Mouse (Mus musculus) adrenal gland, postnatal 36 days (tissue): ENCODE results near the gene Nptn. TPM values are rescaled to one million over a fixed set of nuclear protein-coding genes. Genes with fewer than 3 reads are reported as not detected.

Experiments used
- DNase-seq, 2 experiments: peaks; one replicate each; pipeline ENCODE4 v3.0.0; 2021; ENCODE audit warnings: mixed read lengths in 1 of 2
- total RNA-seq, 2 experiments: library from RNA; stranded (reverse); gene quantifications; 2 replicates each; pipeline ENCODE4 v1.2.3; 2021

The Nptn gene
- total RNA-seq, 2 experiments from 2014 or later: 170 to 181 TPM

DNA sequence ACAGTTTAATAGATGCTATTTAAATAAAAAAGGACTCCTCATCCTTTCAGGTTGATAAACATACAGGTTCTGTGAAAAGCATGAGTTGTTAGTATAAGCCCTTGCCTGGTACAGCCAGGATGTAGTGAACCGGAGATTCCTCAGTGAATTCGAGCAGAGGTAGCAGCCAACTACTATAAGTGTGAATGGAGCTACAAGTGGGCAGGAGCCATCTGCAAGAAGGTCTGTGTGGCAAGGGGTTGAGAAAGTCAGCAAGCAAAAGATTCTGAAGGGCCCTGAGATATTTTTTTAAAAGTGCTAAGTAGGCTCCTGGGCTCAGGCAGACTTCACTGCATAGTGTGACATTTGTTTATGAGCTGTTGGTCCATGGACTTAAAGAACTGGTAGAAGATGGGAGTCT is 74.8 kb downstream of the Nptn start:
- DNase-seq: no peak

DNA sequence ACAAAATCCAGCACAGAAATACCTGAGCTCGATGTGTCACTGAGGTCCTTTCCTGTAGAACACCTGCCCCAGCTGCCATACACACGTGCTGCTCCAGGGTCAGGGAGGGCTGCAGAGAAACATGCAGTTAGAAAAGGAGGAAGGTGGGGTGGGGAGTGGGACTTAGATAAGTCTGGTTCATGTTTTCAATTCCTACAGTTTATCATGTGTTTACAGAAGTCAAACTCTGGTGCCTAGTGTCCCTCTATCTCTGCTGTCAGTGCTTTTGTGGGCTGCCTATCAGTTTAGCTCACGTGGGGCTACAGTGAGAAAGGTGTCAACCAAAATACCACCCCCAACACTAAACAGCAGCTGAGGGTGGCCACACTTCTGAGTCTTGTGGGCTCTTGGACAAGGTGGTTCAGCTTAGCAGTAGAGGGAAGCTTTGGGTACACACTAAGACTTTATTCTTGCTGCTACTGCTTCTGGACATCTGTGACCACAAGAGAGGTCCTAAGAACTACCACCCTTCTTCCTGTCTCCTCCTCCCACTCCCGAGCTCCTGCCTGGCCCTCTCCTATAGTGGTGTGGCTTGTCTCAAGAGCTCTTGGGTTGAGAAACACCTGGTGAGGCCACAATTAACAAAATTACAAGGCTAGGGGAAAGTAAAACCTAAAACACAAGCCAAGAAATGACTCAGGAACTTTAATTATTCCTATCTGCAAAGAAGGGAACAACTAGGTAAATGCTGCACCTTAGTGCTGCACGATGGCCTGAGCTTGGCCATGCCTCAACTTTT is 75.9 kb downstream of the Nptn start:
- no peak for DNase-seq

DNA sequence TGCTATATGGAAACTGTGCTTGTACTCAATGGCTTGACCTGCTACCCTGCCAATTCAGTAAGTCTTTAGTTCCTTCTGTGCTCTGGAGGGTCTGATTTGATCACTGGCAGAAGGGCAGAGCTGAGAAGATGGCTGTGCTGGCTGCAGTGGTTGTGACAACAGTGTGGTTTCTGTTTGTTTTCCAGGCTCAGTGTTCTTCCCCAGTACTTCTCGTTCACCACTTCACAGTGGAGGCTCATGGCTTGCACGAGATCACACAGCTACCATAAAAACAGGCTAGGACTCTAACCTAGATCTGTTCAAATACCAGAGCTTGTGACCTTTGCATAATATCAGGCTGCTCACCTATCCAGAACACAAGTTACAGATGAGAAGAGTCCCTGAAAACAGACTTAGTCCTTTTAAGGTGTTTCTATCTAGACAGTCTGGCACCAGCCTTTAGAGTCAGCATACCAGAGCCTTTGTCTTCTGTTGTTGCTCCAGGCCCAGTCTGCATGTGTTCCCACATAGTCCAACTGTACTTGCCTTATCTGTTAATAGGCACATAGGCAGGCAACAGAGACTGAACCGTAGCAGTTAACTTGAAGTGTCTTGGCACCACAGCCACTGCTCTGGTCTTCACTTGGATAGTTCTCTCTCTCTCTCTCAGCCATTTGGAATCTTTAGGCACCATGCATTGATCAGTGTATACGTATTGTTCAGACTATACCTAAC is 76.7 kb downstream of the Nptn start:
- no peak for DNase-seq

DNA sequence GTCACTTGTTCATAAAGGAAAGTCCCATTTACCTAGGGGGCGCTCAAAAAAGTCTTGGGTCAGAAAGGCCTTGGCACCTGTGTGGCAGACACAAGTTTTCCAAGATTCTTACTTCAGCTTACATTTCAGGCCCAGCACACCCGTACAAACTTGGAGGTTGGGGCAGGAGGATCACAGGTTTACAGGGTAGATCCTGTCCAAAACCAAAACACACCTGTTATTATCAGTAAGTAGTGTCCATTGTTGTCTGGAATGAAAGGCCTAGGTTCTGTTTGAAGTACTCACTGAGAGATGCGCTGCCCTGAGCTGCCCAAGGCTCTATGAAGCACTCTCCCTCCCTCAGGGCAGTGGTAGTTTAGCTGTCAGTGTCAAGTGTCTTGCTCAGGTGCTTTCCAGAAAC is 77.3 kb downstream of the Nptn start:
- DNase-seq: no peak

DNA sequence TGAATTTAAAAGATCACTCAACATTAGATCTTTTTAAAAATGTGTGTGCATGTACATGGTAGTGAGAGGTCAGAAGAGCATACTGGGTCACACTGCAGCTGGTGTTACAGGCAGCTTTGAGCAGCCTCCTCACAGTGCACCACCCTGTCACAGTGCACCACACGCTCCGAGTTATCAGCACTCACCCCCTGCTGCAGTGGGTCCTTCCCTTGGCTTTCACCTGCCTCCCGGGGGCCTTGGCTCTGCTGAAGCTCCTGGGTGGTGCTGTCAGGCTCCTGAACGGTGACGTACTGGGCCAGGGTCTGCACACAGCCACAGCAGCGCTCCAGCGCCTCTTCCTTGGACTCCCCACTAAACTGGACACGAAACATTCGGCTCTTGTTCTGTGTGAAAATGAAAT is 77.9 kb downstream of the Nptn start:
- no peak for DNase-seq

DNA sequence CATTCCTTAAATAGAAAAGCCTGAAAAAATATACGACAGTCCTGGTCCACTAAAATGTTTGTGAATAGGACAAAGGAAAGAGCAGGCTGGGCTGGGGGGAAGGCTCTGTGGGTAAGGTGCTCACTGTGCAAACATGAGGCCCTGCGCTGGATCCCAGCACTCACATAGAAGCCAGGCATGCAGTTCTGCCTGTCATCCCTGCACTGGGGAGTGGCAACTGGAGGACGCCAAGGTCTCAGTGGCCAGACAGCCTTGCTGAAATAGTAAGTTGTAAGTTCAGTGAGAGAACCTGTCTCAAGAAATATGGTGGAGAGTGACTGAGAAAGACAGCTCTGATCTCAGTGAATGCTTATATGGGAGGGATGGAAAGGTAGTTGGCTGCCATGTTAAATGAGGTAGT is 78.6 kb downstream of the Nptn start:
- no peak for DNase-seq

DNA sequence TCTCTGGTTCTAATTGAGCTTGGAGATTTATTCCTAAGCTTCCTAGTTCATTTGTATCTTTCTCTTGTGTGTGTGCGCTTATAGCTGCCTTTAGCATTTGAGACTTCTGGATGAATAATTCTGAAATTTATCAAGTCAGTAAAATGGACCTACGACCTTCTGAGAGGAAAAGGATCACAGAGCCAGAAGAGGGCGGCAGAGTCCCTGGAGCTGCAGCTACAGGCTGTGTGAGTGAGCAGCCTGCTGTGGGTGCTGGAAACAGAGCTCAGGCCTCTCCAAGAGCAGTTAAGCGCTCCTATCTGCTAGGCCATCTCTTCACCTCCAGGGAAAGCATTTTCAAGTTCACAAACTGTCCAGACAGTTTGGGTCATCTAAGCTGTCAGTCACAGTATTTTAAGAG is 80.0 kb downstream of the Nptn start:
- DNase-seq: peak in 1 of 2 experiments; percentile 13

DNA sequence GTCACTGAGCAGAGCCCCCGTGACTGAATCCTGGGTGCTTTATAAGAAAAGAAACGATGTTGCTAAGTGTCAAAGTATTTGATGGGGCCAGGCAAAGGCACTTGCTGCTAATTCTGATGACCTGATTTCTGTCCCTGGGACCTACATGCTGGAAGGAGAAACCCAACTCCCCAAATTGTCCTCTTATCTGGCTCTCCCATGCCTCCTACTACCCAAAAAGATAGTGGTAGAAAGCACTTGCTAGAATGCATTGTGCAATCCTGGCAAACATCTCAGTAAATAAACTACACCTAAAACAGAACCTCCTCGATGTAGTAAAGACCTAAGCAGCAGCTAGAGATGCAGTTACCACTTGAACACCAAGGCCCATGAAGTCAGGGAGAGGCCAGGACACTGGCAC is 80.8 kb downstream of the Nptn start:
- DNase-seq: no peak

DNA sequence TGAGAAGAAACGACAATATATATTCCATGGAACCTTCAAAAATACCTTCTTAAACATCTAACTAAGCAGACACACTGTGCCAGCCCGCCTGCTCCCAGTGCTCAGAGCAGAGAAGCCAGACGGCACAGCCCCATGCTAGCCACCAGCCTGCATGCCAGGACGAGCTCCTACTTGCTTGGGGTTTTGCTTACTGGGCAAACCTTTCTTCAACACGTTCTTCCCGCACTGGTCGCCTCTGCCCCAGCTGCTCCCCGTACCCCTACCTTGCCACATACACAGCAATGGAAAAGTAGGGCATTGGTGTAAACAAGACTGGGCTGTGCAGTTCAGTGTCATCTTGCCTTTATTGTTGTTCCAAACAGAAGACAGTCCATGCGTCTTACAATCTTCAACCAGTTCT is 83.5 kb downstream of the Nptn start:
- no peak for DNase-seq

DNA sequence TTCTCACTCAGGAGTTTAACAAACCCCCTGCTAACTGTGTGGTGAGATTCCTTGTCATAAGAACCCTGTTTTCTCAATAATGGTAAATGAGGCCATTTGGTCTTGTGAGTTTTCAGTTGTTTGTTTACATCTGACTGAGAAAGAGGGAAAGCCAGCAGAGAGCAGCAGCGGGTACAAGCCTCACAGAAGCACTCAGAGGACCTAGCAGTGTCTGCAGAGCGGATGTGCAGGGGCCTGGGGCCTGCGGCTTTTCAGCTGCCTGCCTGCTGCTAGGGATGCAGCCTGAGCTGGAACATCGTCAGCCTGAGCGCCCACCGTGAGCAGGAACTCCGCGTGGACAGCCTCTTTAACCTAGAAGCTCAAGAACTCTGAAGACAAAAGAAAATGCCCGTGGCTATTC is 84.2 kb downstream of the Nptn start:
- no peak for DNase-seq

DNA sequence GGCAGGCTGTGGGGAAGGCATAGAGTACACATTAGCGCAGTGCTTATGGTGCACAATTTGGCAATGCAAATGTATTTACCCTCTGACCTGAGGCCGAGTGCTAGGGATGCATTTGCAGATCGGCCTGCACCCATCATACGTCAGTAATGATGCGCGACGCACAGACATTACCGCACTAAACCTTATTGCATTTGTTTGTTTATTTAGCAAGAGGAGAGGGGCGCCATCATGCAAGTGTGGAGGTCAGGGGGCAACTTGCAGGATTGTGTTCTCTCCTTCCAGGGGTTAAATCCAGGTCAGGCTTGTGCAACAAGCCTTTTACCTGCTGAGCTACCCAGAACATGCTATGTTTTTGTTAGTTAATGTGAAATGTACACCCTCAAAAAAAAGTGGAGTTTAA is 85.2 kb downstream of the Nptn start:
- DNase-seq: no peak

DNA sequence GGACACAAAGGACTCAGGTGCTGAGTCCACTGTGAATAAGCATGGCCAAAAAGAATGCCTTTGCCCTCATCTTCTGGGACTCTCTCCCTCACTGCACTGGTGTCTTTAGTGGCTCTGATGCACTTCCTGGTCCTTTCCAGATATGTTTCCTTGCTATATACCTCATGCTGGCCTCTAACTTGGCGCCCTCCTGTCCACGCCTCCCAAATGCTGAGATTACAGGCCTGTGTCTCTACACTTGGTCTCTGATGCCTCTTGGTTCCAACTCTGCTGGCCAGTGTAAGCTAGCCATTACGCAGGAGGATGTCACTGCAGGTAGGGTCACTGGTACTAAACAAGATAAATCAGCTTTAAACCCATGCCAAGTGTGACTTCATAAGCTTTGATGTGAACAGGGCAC is 86.1 kb downstream of the Nptn start:
- DNase-seq: no peak

DNA sequence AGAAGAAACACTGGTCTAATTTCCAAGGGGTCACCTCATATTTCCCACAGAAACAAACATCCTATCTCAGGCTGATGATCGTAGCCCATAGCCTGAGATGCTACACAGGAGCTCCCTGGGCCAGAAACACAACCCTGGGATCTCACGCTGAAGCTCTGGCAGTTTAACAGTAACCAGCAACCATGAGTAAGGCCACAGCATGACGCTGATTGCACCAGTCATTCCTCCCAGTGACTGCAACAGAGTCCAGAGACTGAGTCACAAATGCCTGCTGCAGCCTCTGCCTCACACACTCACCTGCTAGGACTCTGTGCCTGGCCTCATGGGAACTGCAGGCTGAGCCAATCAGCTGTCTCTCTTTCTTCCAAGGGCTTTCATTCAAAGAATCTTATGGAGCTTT is 87.0 kb downstream of the Nptn start:
- peak; percentile 51 to 55 for DNase-seq

DNA sequence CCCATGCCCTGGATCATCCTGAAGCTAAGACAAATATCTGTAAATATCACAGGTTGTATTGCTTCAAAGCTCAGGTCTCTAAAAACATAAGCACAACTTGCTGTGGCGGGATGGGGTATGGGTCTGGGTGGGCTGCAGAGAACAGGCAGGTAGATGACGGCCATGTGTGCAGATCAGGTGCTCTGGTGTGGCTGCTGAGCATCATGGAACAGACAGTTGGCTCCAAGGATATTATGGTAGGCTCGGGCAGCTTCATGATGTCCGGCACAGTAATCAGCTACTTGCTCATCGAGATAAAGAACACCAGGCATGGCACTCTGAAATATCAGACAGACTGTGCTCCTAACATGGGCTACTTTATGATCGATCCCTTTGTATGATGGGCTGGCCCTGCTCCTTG is 87.8 kb downstream of the Nptn start:
- DNase-seq: no peak

DNA sequence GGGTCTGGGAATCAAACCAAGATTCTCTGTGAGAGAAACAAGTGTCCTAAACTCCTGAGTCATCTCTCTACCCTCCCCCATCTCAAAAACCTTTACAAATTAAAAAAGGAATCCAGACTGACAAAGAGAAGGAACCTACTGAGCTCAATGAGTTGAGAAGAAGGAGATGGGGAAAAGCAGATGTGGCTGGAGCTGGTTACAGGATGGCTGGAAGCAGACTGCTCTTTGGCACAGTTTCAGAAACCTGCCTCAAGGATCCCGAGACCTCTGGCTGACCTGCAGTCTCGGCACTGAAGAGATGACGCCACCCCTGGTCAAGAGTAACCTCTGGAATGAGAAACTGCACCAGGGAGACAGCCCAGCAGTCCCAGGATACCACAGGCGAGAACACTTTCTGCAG is 90.4 kb downstream of the Nptn start:
- peak; percentile 60 to 76 for DNase-seq

DNA sequence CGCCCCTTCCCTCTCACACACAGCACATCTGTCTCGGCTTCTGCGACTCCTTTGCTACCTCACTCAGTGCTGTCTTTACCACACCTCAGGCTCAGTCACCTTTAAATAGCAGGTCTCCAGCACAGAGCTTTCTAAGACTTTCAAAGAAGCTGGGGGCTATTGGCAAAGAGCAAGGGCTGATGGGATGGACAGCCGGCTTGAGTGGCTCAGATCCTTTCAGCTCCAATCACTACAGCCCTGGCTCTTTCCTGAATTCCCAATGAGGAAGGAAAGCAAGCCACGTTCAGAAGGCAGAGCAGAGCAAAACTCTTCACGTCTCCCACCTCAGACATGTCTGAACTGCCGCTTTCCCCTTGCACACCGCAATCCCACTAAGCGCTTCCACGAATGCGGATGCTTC is 92.7 kb downstream of the Nptn start:
- DNase-seq: no peak

DNA sequence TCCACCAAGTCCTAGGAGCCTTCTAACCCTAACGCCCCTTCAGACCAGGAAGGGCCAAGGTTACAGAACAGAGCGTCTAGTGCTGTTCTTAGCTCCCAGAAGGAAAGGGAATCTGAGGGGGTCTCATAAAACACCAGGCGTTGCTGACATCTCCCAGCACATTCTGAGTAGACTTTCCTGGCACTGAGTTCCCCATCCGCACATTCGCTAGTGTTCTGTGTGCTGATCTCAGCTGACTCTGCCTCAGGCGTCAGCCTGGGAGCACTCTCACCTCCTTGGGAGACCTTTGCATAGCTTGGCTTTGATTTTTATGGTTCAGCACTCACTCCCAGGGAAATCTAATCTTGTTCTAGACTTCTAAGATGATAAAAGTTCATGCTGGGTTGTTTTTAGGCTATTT is 93.3 kb downstream of the Nptn start:
- no peak for DNase-seq

DNA sequence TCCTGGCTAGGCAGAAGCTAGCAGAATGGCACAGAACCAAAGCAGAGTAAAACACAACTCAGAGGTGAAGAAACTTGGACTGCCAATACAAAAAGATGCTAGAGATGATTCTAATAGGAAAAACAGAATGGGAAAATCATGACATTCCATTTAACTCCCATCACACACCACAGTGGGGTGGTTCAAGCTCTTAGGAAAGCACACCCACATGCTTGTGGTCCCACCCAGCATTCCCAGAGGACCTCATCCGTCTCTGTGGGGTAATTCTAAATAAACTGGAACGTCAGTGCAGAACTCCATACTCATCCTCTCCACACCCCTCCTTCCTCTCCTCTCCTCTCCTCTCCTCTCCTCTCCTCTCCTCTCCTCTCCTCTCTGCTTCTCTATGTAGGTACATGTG is 99.4 kb downstream of the Nptn start:
- no peak for DNase-seq

DNA sequence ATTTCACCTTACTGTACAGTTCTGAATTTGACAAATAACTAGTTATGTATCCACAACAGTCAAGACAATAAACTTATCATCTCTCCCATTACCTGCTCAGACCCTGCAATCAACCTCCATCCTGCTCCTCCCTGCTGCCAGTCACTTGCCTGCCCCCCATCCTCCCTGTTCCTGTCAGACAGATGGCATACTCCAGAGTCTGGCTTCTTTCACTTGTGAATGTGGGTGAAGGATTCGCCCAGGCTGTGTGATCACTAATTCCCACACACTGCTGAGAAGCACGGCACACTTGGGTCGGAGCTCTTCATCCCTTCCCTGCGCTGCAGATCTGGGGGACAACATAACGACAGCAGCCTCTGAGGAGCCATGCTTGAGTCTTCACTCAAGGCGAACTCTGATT is 100.1 kb downstream of the Nptn start:
- DNase-seq: no peak

DNA sequence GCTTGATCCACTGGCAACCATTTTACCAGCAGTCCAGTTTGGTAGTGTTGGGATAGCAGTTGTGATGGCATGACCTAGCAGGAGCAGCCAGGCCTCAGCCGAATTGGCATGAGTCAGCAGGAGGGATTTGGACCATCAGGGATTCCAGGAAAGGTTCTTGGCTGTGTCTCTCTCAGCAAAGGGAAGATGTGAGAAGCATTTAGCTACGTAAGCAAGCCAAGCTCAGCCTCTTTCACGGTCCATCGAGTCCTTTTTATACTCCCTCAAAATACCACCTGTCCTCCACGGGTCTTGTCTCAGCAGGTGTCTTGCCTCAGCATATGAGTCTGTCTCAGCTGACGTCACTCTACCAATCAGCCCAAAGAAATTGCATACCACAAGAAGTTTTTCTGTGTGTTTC is 101.3 kb downstream of the Nptn start:
- no peak for DNase-seq

DNA sequence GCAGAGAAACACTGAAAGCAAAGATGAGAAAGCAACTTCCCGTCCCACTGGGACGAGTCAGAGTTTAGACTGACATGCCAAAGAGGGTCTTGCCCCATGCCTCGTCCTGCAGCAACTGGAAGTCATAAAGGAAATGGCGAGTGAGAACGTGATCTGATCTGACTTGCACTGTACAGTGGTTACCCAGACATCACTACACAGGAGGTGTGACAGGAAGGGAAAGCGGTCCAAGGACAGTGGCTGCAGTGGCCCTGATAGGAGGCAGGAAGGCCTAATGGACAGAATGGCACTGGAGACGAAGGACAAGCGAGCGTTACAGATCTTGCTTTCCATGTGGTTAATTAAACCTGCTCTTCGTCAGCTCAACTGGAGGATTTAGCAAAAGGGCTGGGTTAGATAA is 103.2 kb downstream of the Nptn start:
- DNase-seq: no peak

DNA sequence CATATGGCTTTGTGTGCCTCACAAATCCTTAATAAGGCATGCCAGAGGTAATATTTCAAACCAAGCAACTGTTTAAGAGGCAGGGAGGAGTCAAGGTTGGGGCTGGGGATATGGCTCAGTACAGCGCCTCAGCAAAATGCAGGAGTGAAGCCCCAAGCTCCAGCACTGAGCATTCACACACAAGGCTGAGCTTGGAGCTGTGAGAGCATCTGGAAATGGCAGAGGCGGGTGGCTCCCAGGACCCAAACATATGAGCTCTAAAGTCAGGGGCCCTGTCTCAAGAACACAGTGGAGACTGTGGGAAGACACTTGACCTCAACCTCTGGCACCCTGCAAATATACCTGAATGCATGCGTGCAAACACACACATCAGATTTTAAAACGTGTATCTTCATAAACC is 106.0 kb downstream of the Nptn start:
- DNase-seq: no peak

DNA sequence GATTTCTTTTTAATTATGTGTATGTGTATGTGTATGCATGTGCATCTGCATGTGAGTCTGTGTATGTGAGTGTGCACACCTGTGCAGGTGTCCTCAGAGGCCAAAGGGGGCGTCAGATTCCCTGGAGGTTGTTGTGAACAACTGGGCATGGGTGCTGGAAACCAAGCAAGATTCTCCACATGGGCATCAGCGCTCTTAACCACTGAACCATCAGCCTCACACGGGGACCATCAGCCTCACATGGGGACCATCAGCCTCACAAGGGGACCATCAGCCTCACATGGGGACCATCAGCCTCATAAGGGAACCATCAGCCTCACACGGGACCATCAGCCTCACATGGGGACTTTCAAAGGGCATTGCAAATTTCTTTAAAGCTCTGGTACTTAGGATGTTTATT is 108.7 kb downstream of the Nptn start:
- DNase-seq: no peak

DNA sequence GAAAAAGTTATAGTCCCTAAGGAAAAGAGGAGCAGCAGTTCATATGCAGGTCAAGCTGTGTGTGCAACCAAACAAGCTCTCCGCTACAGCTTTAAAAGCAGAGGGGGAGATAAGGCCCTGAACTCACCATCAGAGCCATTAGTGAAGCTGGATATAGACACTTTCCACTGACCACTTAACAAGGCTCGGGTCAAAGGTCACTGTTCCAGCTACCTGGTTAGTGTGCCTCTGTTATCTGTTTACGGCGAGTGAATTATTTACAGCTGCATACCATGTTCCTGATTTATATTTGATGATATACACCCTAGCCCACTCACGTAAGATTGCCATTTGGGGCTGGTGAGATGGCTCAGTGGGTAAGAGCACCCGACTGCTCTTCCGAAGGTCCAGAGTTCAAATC is 109.4 kb downstream of the Nptn start:
- no peak for DNase-seq
